8 mouse cellular contexts compared by ENCODE assay signal in genomic region chr9:42123204-42123603, GRCm38 (mm10). TPM values are rescaled to one million over a fixed set of nuclear protein-coding genes. Genes with fewer than 3 reads are reported as not detected.
DNase-seq lines count a peak whose midpoint lies in the region; ATAC-seq and TF ChIP-seq lines count a peak whose summit lies in the region.

No protein-coding gene starts in this region.

- H3K27ac ChIP-seq in limb, embryonic 14.5 days (replicated peaks; ENCODE audit: low read depth, low read length) = no peak overlapping the region
- no peak overlapping the region; the same call in 1 of the 2 replicates for H3K27ac ChIP-seq in stomach, embryonic 14.5 days (ENCODE audit: low read length)

- no peak for TF ChIP-seq POLR2A in limb, embryonic 14.5 days (IDR thresholded peaks at IDR 0.05; ENCODE audit: borderline replicate concordance, extremely low read depth, insufficient read depth, insufficient read length)

- peak; percentile 4 for DNase-seq in embryo, embryonic 9.5 days (ENCODE audit: extremely low spot score)
- no peak for DNase-seq in embryo, embryonic 11 days
- no peak for DNase-seq in limb, embryonic 14.5 days (ENCODE audit: low spot score)
- no peak for DNase-seq in testis, postnatal 14 days (ENCODE audit: low spot score)
- DNase-seq in layer of hippocampus, postnatal 25 days (ENCODE audit: extremely low spot score in 1 of 2, low spot score in 1 of 2) = no peak

- H3K9ac ChIP-seq in limb, embryonic 14.5 days (ENCODE audit: low read depth, low read length, severe bottlenecking) = peak overlapping the region; percentile 77
- H3K9ac ChIP-seq in stomach, embryonic 14.5 days (replicated peaks; ENCODE audit: low read depth, low read length) = peak overlapping the region; percentile 67; the same call in 1 of the 2 replicates

- H3K4me3 ChIP-seq in megakaryocyte, embryonic 14.5 days (replicated peaks) = peak overlapping the region; percentile 19
- peak overlapping the region; percentile 78 for H3K4me3 ChIP-seq in limb, embryonic 14.5 days (replicated peaks; ENCODE audit: low read length)
- H3K4me3 ChIP-seq in stomach, embryonic 14.5 days (ENCODE audit: low read depth, low read length) = peak overlapping the region; percentile 78

- 27% methylated on average over 11 of the region's 11 CpGs for WGBS in limb, embryonic 14.5 days
- WGBS in stomach, embryonic 14.5 days = 23% methylated on average over 11 of the region's 11 CpGs

- no peaks in the 10 kb centered on the region for H3K9me3 ChIP-seq in megakaryocyte, embryonic 14.5 days
- H3K9me3 ChIP-seq in limb, embryonic 14.5 days (ENCODE audit: control insufficient read depth, low read length) = no peaks in the 10 kb centered on the region
- H3K9me3 ChIP-seq in stomach, embryonic 14.5 days (ENCODE audit: control insufficient read depth, low read depth, low read length) = no peaks in the 10 kb centered on the region

- H3K27me3 ChIP-seq in megakaryocyte, embryonic 14.5 days (replicated peaks) = peaks cover 52% of the 10 kb centered on the region
- H3K27me3 ChIP-seq in limb, embryonic 14.5 days (ENCODE audit: control insufficient read depth, insufficient read depth, low read length) = no peaks in the 10 kb centered on the region; the same call in 1 of the 2 replicates
- no peaks in the 10 kb centered on the region for H3K27me3 ChIP-seq in stomach, embryonic 14.5 days (ENCODE audit: control insufficient read depth, insufficient read depth, low read length)

- H3K36me3 ChIP-seq in megakaryocyte, embryonic 14.5 days (replicated peaks; ENCODE audit: low read length) = no peaks in the 10 kb centered on the region
- H3K36me3 ChIP-seq in limb, embryonic 14.5 days (ENCODE audit: control insufficient read depth, insufficient read depth, low read length) = no peaks in the 10 kb centered on the region
- no peaks in the 10 kb centered on the region for H3K36me3 ChIP-seq in stomach, embryonic 14.5 days (ENCODE audit: control insufficient read depth, insufficient read depth, low read length)

- no peak for ATAC-seq in megakaryocyte, adult 5-6 weeks (ENCODE audit: poor library complexity, severe bottlenecking)
- ATAC-seq in limb, embryonic 14.5 days (ENCODE audit: low FRiP score, low read depth) = 0 out of 2 replicates have a peak, but pooled peaks have one; percentile 25
- no peak for ATAC-seq in stomach, embryonic 14.5 days (ENCODE audit: insufficient number of reproducible peaks, insufficient read depth, low FRiP score, low read depth)

- H3K4me1 ChIP-seq in megakaryocyte, embryonic 14.5 days = peaks cover 10% of the 10 kb centered on the region
- peaks cover 7% of the 10 kb centered on the region for H3K4me1 ChIP-seq in limb, embryonic 14.5 days (ENCODE audit: control insufficient read depth, insufficient read depth, low read length)
- H3K4me1 ChIP-seq in stomach, embryonic 14.5 days (ENCODE audit: control insufficient read depth, insufficient read depth, low read length) = 0 out of 2 replicates have a peak, but pooled peaks cover 13% of the 10 kb centered on the region

- peak overlapping the region; percentile 97 for H3K4me2 ChIP-seq in limb, embryonic 14.5 days (replicated peaks; ENCODE audit: low read depth, low read length, severe bottlenecking)
- peak overlapping the region; percentile 97 for H3K4me2 ChIP-seq in stomach, embryonic 14.5 days (replicated peaks; ENCODE audit: low read depth, low read length)

RNA-seq across cellular contexts. Expression of gene Sorl1, which starts 0.9 kb away (rescaled TPM):
- polyA plus RNA-seq in megakaryocyte, embryonic 14.5 days (2012; ENCODE audit: insufficient read depth, low replicate concordance) = 0.28 TPM in 1 of 2 replicates, not detected in the other
- total RNA-seq in megakaryocyte, adult 5-6 weeks (2015) = 108 and 111 TPM in 2 replicates
- total RNA-seq in megakaryocyte, adult 5-6 weeks (2017) = 123 and 172 TPM in 2 replicates
- 7.9 and 8.2 TPM in 2 replicates for polyA plus RNA-seq in limb, embryonic 14.5 days (2012; rRNA removed)
- 7.9 and 10.0 TPM in 2 replicates for polyA plus RNA-seq in limb, embryonic 14.5 days (2014; fragmentation: Nextera tagmentation; extraction: Ambion mirVana)
- polyA plus RNA-seq in stomach, embryonic 14.5 days (2014; fragmentation: Nextera tagmentation; extraction: Ambion mirVana) = 15.5 and 16.7 TPM in 2 replicates
- 100 to 1,000 TPM; 187 to 196 TPM for total RNA-seq in layer of hippocampus, postnatal 25 days (2021)

Comparison
In these comparisons a context has a peak if more than half of its experiments do, and no peak if none do; other contexts are left out.
1. H3K4me3 ChIP-seq: peak in every context shown above with its lines; median percentile 78 in limb, embryonic 14.5 days; 78 in stomach, embryonic 14.5 days; 19 in megakaryocyte, embryonic 14.5 days.